Mouse (Mus musculus): ENCODE measurements around the gene Nufip2.
"Not testable (repeated sequence)": the region's sequence is repeated elsewhere in the genome, so short reads cannot be mapped to it uniquely, and the experiment has no call there.

DNA sequence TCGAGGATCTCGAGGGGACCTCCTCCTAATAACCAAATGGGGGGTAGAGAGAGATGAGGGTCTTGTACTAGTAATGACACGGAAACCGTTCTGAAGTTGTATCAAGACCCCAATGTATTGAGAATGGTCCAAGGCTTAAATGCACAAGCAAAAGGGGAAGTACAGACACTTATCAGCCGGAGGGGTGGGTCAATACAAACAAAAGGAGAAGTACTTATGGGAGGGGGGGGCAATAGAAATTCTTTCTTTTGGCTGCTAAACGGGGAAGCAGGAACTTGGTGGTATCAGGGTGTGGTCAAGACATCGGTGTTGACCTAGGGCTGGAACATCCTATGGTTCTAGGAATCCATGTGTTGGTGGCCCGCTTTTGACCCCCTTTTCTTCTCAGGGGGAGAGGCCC is 19.2 kb upstream of the Nufip2 start:
- TF ChIP-seq POLR2A (IDR thresholded peaks at IDR 0.05; ENCODE audit: borderline replicate concordance, insufficient read depth, low read length); CTCF (IDR thresholded peaks at IDR 0.05; ENCODE audit: borderline replicate concordance, insufficient read depth, low read depth, low read length): not testable (repeated sequence)
